Mouse (Mus musculus) intestine, postnatal 0 days (tissue): ENCODE measurements at regions not wholly inside any gene's neighbourhood (a gene's known extent, or its start where the extent isn't known, plus 50 kb on each side); places are given as distances from the start of the nearest gene placed in this dataset.

ENCODE experiments used
- ATAC-seq: fragments of 200-750 bp; cut with Nextera tagmentation; 2 replicates; pipeline ENCODE4 v1.8.0; 2017; ENCODE audit warnings: mild to moderate bottlenecking, moderate TSS enrichment, moderate library complexity
- H3K27ac ChIP-seq: fragments of 300-500 bp; sonication (generic); 2 replicates; pipeline ENCODE4 v1.5.1; 2014; ENCODE audit warnings: mild to moderate bottlenecking, low read depth, low read length, moderate library complexity
- H3K27me3 ChIP-seq: fragments of 300-500 bp; sonication (generic); replicated peaks from 2 replicates; pipeline ENCODE4 v1.6.1; 2014; ENCODE audit warnings: low read length, mixed read lengths; ENCODE audit not compliant: control insufficient read depth, insufficient read depth
- H3K36me3 ChIP-seq: fragments of 300-500 bp; sonication (generic); 2 replicates; pipeline ENCODE4 v1.6.1; 2014; ENCODE audit warnings: mild to moderate bottlenecking, moderate library complexity; ENCODE audit not compliant: control insufficient read depth, insufficient read depth
- H3K4me1 ChIP-seq: fragments of 300-500 bp; sonication (generic); replicated peaks from 2 replicates; pipeline ENCODE4 v1.6.1; 2014; ENCODE audit warnings: antibody characterized with exemption, low read length, mixed read lengths; ENCODE audit not compliant: control insufficient read depth, insufficient read depth
- H3K4me2 ChIP-seq: fragments of 300-500 bp; sonication (generic); replicated peaks from 2 replicates; pipeline ENCODE4 v1.6.1; 2014; ENCODE audit warnings: low read depth, mild to moderate bottlenecking, moderate library complexity
- H3K4me3 ChIP-seq: fragments of 300-500 bp; sonication (generic); 2 replicates; pipeline ENCODE4 v1.5.1; 2014; ENCODE audit warnings: low read depth, low read length
- H3K9ac ChIP-seq: fragments of 300-500 bp; sonication (generic); 2 replicates; pipeline ENCODE4 v1.6.1; 2014; ENCODE audit warnings: mild to moderate bottlenecking, low read depth, low read length
- H3K9me3 ChIP-seq: fragments of 300-500 bp; sonication (generic); 2 replicates; pipeline ENCODE4 v1.6.1; 2016; ENCODE audit warnings: mixed run types; ENCODE audit not compliant: control insufficient read depth
- CTCF ChIP-seq: sonication (generic); IDR thresholded peaks from 2 replicates; pipeline ENCODE4 v1.5.1; 2016; ENCODE audit warnings: low read depth, mild to moderate bottlenecking, control low read depth, antibody characterized with exemption, moderate library complexity
- WGBS: fragments of 180-500 bp; shearing (Covaris S2); extraction: QIAGEN DNeasy Blood & Tissue Kit; methylation state at CpG from one replicate; pipeline ENCODE4 v1.1.7; 2014; 5-methylcytosine and 5-hydroxymethylcytosine counted together

- Histone ChIP-seq H3K4me1 (no peaks in the 10 kb centered on the region), H3K9me3 (no peaks in the 10 kb centered on the region), H3K27ac (no peak overlapping the region), H3K27me3 (no peaks in the 10 kb centered on the region), H3K4me2 (no peak overlapping the region), H3K4me3 (no peak overlapping the region), H3K36me3 (no peaks in the 10 kb centered on the region), H3K9ac (no peak overlapping the region)
- ATAC-seq = no peak
- no peak for TF ChIP-seq CTCF
- 78% methylated on average over 3 of the region's 3 CpGs for WGBS
These were observed 177.9 kb downstream of the Gm9733 start for GRCm38 (mm10) chr3:15154153-15154552.

GRCm38 (mm10) chr3:15156681-15157080 is 175.4 kb downstream of the Gm9733 start:
- H3K4me3 ChIP-seq = no peak overlapping the region
- no peaks in the 10 kb centered on the region for H3K4me1 ChIP-seq
- H3K9me3 ChIP-seq = no peaks in the 10 kb centered on the region
- no peak overlapping the region for H3K4me2 ChIP-seq
- H3K27me3 ChIP-seq = no peaks in the 10 kb centered on the region
- TF ChIP-seq CTCF = no peak
- no peak overlapping the region for H3K27ac ChIP-seq
- no peaks in the 10 kb centered on the region for H3K36me3 ChIP-seq
- H3K9ac ChIP-seq = no peak overlapping the region
- 81% methylated on average over 4 of the region's 4 CpGs for WGBS
- no peak for ATAC-seq

GRCm38 (mm10) chr3:15157842-15158241 is 174.3 kb downstream of the Gm9733 start:
- Histone ChIP-seq H3K9me3 (no peaks in the 10 kb centered on the region), H3K27me3 (no peaks in the 10 kb centered on the region), H3K4me2 (no peak overlapping the region), H3K4me1 (no peaks in the 10 kb centered on the region), H3K36me3 (no peaks in the 10 kb centered on the region), H3K27ac (no peak overlapping the region), H3K4me3 (no peak overlapping the region), H3K9ac (no peak overlapping the region)
- WGBS = 70% methylated on average over 1 of the region's 1 CpGs
- no peak for TF ChIP-seq CTCF
- no peak for ATAC-seq

DNA sequence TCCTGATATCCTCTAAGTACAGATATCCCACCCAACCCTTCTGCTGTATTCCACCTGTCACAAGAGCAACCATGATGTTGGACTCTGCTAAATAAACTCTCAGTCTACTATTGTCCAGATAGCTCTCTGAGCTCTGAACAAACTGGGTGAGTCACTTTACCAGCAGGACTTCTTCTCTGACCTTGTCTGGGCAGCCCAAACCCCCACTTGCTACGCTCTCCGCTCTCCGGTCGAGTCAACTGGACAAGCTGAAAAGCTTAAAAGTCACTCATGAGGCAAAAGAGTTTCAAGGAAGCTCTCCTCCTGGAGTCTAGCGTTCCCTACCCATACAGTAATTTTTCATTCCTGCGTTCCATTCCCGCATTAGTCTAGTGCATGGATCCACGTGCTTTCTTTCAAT is 173.2 kb downstream of the Gm9733 start:
- H3K9ac ChIP-seq = no peak overlapping the region
- H3K36me3 ChIP-seq = no peaks in the 10 kb centered on the region
- no peak for TF ChIP-seq CTCF
- H3K4me3 ChIP-seq = no peak overlapping the region
- no peaks in the 10 kb centered on the region for H3K27me3 ChIP-seq
- H3K4me1 ChIP-seq = no peaks in the 10 kb centered on the region
- no peak overlapping the region for H3K27ac ChIP-seq
- 90% methylated on average over 8 of the region's 8 CpGs for WGBS
- H3K4me2 ChIP-seq = no peak overlapping the region
- no peaks in the 10 kb centered on the region for H3K9me3 ChIP-seq
- no peak for ATAC-seq

DNA sequence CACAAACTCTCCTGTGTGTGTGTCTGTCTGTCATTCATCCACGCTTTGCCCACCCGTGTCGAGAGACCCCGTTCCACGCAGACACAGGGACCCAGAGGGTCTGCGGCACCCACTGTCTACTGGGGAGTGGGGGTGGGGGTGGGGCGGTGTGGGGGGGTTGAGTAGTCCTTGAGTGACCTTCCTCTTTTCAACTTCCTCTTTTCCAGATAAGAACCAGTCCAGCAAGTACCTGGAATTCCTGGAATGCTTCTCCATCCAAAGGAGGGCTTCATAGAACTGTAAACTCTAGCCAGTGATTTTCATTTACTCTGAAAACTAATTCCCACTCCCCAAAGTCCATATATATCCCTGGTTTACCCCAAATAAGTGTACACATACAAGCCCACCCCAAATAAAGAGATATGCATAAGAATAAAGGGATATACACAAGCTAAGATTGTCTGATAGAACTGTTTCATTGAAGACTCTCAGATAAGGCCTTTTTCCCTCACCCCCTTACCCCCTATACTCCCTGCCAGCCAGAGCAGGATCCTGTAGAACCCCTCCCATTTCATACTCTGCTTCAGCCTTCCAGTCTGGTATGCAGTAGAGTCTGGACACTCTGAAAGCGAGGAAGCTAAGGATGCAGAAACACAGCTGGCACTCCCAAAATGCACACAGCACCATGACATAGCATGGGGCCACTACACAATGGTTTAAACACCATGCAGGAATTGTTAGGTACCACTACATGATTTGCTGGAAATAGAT is 172.0 kb downstream of the Gm9733 start:
- Histone ChIP-seq H3K27ac (no peak overlapping the region), H3K4me1 (no peaks in the 10 kb centered on the region), H3K27me3 (no peaks in the 10 kb centered on the region), H3K4me2 (no peak overlapping the region), H3K36me3 (no peaks in the 10 kb centered on the region), H3K4me3 (no peak overlapping the region), H3K9me3 (no peaks in the 10 kb centered on the region), H3K9ac (no peak overlapping the region)
- ATAC-seq = no peak
- 82% methylated on average over 7 of the region's 8 CpGs for WGBS
- TF ChIP-seq CTCF = no peak

- no peaks in the 10 kb centered on the region for H3K4me1 ChIP-seq
- no peak overlapping the region for H3K27ac ChIP-seq
- no peak overlapping the region for H3K4me2 ChIP-seq
- no peaks in the 10 kb centered on the region for H3K9me3 ChIP-seq
- no peaks in the 10 kb centered on the region for H3K27me3 ChIP-seq
- H3K9ac ChIP-seq = no peak overlapping the region
- 86% methylated on average over 2 of the region's 2 CpGs for WGBS
- no peak for ATAC-seq
- no peak overlapping the region for H3K4me3 ChIP-seq
- no peaks in the 10 kb centered on the region for H3K36me3 ChIP-seq
- TF ChIP-seq CTCF = no peak
These were observed 156.3 kb downstream of the Gm9733 start for GRCm38 (mm10) chr3:15175811-15176210.
